Mouse (Mus musculus): ENCODE data around the gene Hspg2.

DNA sequence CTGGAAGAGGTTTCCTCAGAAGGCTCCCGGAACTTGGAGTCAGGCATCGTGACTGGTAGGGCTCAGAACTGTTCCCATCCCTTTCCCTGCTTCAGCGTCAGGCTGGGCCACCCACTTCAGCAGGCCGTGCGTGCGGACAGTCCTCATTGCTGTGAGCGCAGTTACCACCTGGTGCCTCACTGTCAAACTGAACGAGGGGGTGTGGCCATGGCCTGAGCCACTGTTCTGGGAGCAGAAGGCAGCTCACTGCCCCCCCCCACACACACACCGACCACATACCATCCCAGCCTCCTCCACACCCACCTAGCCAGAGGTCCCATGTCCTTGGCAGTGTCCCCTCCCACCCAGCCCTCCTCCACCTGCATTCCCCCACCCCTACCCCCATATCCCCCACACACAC is 101.3 kb downstream of the Hspg2 start:
- no peak for TF ChIP-seq CTCF (IDR thresholded peaks at IDR 0.05; ENCODE audit: low read depth, low read length)
- no peak for TF ChIP-seq POLR2A (IDR thresholded peaks at IDR 0.05; ENCODE audit: extremely low read depth, insufficient read depth, low read length)

Data from liver, adult 2 months (tissue).